Mouse (Mus musculus) spleen, adult 10 weeks (tissue): ENCODE measurements around the gene Zik1. TPM values are rescaled to one million over a fixed set of nuclear protein-coding genes. Genes with fewer than 3 reads are reported as not detected.

Source experiments
- polyA plus RNA-seq: library from polyadenylated mRNA; stranded (reverse); fragments of 350-450 nt; fragmentation: Illumina TruSeq; extraction: RNeasy Lipid Tissue Mini Kit (QIAGEN cat#74804); gene quantifications from one replicate; pipeline ENCODE4 v1.2.3, GENCODE M21; 2015; ENCODE audit warnings: low replicate concordance; ENCODE audit not compliant: insufficient read depth

The Zik1 gene
- polyA plus RNA-seq, result 1.9 TPM

DNA sequence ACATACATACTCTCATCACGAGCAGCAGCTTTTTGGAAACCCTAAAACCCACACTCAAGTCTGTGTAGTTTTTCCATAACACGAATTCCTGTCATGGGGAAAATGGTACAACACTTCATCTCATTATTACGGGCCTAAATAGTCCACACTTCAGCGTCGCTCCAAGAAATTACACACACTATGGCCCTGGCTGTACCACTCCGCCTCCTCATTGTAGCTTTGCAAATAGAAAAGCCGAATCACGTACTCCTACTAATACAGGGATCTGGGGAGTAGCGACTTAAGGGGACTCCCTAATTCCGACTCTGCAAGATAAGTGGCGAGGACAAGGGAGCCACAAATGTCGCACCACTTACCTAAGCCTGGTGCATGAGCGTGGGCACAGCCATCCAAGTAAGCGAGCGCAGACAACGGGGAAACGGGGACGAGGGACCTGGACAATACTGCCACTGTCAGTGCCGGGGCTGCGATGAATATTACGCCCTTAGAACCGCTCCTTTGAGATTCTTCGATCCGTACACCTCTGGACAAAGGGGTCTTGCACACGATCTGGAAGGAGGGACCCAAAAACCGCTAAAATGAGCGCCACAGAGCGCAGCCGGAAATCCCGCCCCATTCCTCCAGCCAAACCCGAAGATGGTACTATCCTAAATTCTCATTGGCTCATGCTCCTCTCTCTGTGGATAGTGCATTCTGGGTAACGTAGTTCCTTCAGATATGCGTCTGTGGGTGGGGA is at the start of gene Zik1:
Gene Zik1, minus strand, starts transcription at position 609 of the 736 bp plus-strand sequence.

DNA sequence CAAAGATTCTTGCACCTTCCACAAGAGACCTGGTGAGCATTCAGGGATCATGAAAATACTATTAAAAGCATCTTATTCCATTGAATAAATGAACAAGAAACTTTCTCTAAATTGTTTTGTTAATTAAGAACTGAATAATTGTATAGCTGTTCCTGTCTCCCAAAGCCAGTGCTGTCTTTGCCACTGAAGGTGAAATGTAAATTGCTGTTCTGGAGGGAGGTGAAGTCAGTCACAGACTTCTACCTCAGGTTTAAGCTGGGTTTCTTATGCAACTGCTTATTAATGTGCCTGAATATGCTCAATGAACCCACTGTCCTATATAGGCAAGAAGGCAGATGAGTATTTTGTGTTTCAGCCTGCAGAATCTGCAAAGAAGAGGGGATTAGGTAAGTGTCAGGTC is 52.2 kb downstream of the Zik1 start, which contains the start of gene Vmn1r67:
Gene Vmn1r67, plus strand, starts transcription at position 301 of the 400 bp plus-strand sequence.

Other genes starting within 250 kb of the Zik1 start
- not detected for gene Vmn1r66, start 217.4 kb downstream of the Zik1 start, polyA plus RNA-seq
- not detected for gene Vmn1r67, start 52.1 kb downstream of the Zik1 start, polyA plus RNA-seq
- gene Vmn1r68, start 63.1 kb upstream of the Zik1 start, polyA plus RNA-seq, result not detected
- not detected for gene Vmn1r69, start 118.3 kb upstream of the Zik1 start, polyA plus RNA-seq
- gene Vmn1r70, start 136.1 kb upstream of the Zik1 start, polyA plus RNA-seq, result not detected
- not detected for gene Nlrp4b, start 192.4 kb upstream of the Zik1 start, polyA plus RNA-seq